Mouse (Mus musculus): ENCODE results near the gene Ecel1. TPM values are rescaled to one million over a fixed set of nuclear protein-coding genes. Genes with fewer than 3 reads are reported as not detected.

Ecel1 gene
- total and polyA plus RNA-seq, 3 experiments, result 0.31 TPM; not detected in 2

GRCm38 (mm10) chr1:87131803-87132202, 24.5 kb downstream of the Ecel1 start:
- H3K36me3 ChIP-seq (ENCODE audit: control insufficient read depth, insufficient read depth, low read length), result no peaks in the 10 kb centered on the region
- no peaks in the 10 kb centered on the region for H3K4me1 ChIP-seq (ENCODE audit: control insufficient read depth, insufficient read depth, low read length)
- WGBS, result 74% methylated on average over 4 of the region's 4 CpGs
- DNase-seq, result no peak
- intact Hi-C loops (cut with DNase I), result no loop called here
- no peak overlapping the region for H3K27ac ChIP-seq
- H3K27me3 ChIP-seq (ENCODE audit: control insufficient read depth, insufficient read depth, low read length), result peaks cover 14% of the 10 kb centered on the region
- no peaks in the 10 kb centered on the region for H3K79me2 ChIP-seq (replicated peaks; ENCODE audit: control insufficient read depth, insufficient read depth, low read length)
- TF ChIP-seq EP300 (IDR thresholded peaks at IDR 0.05; ENCODE audit: insufficient read depth, low read depth, low read length) (no peak), POLR2A (IDR thresholded peaks at IDR 0.05; ENCODE audit: insufficient read depth, low read depth, low read length) (no peak)
- no peak overlapping the region for H3K9ac ChIP-seq (ENCODE audit: low read depth, low read length)
- no peak overlapping the region for H3K4me3 ChIP-seq

- Histone ChIP-seq H3K27ac (no peak overlapping the region), H3K27me3 (ENCODE audit: control insufficient read depth, insufficient read depth, low read length) (peaks cover 15% of the 10 kb centered on the region), H3K36me3 (ENCODE audit: control insufficient read depth, insufficient read depth, low read length) (no peaks in the 10 kb centered on the region), H3K4me3 (no peak overlapping the region), H3K4me1 (ENCODE audit: control insufficient read depth, insufficient read depth, low read length) (no peaks in the 10 kb centered on the region), H3K79me2 (replicated peaks; ENCODE audit: control insufficient read depth, insufficient read depth, low read length) (no peaks in the 10 kb centered on the region), H3K9ac (ENCODE audit: low read depth, low read length) (no peak overlapping the region)
- no peak for DNase-seq
- intact Hi-C loops (cut with DNase I), result no loop called here
- TF ChIP-seq EP300 (IDR thresholded peaks at IDR 0.05; ENCODE audit: insufficient read depth, low read depth, low read length), result no peak
- no peak for TF ChIP-seq POLR2A (IDR thresholded peaks at IDR 0.05; ENCODE audit: insufficient read depth, low read depth, low read length)
- TF ChIP-seq CTCF (IDR thresholded peaks at IDR 0.05), result no peak
- 10% methylated on average over 42 of the region's 43 CpGs for WGBS
These were observed 28.9 kb downstream of the Ecel1 start for GRCm38 (mm10) chr1:87127206-87128030.

GRCm38 (mm10) chr1:87124673-87125072, 31.6 kb downstream of the Ecel1 start, which contains the start of gene Akp3:
Gene Akp3, plus strand, starts transcription at chr1:87124973.
- TF ChIP-seq CTCF (IDR thresholded peaks at IDR 0.05) (no peak), EP300 (IDR thresholded peaks at IDR 0.05; ENCODE audit: insufficient read depth, low read depth, low read length) (no peak), POLR2A (IDR thresholded peaks at IDR 0.05; ENCODE audit: insufficient read depth, low read depth, low read length) (no peak)
- Histone ChIP-seq H3K9ac (ENCODE audit: low read depth, low read length) (no peak within 1 kb of the TSS), H3K27ac (no peak within 1 kb of the TSS), H3K79me2 (replicated peaks; ENCODE audit: control insufficient read depth, insufficient read depth, low read length) (no peaks in the 10 kb centered on the region), H3K27me3 (ENCODE audit: control insufficient read depth, insufficient read depth, low read length) (peaks cover 15% of the 10 kb centered on the region), H3K36me3 (ENCODE audit: control insufficient read depth, insufficient read depth, low read length) (no peaks in the 10 kb centered on the region), H3K4me1 (ENCODE audit: control insufficient read depth, insufficient read depth, low read length) (no peaks in the 10 kb centered on the region), H3K4me3 (no peak within 1 kb of the TSS)
- intact Hi-C loops (cut with DNase I), result no loop called here
- DNase-seq, result no peak
- WGBS, result 85% methylated on average over 6 of the region's 6 CpGs

- Histone ChIP-seq H3K27me3 (ENCODE audit: control insufficient read depth, insufficient read depth, low read length) (no peaks in the 10 kb centered on the region), H3K9ac (ENCODE audit: low read depth, low read length) (no peak overlapping the region), H3K4me1 (ENCODE audit: control insufficient read depth, insufficient read depth, low read length) (no peaks in the 10 kb centered on the region), H3K79me2 (replicated peaks; ENCODE audit: control insufficient read depth, insufficient read depth, low read length) (no peaks in the 10 kb centered on the region), H3K27ac (no peak overlapping the region), H3K4me3 (no peak overlapping the region), H3K36me3 (ENCODE audit: control insufficient read depth, insufficient read depth, low read length) (no peaks in the 10 kb centered on the region)
- DNase-seq, result no peak
- intact Hi-C loops (cut with DNase I), result no loop called here
- WGBS, result 58% methylated on average over 1 of the region's 1 CpGs
- no peak for TF ChIP-seq POLR2A (IDR thresholded peaks at IDR 0.05; ENCODE audit: insufficient read depth, low read depth, low read length)
- no peak for TF ChIP-seq EP300 (IDR thresholded peaks at IDR 0.05; ENCODE audit: insufficient read depth, low read depth, low read length)
- TF ChIP-seq CTCF (IDR thresholded peaks at IDR 0.05), result no peak
These were observed 41.5 kb downstream of the Ecel1 start for GRCm38 (mm10) chr1:87114784-87115183.

GRCm38 (mm10) chr1:87111719-87112354, 44.5 kb downstream of the Ecel1 start:
- DNase-seq, result no peak
- TF ChIP-seq POLR2A (IDR thresholded peaks at IDR 0.05; ENCODE audit: insufficient read depth, low read depth, low read length), result no peak
- peak; percentile 49 for TF ChIP-seq CTCF (IDR thresholded peaks at IDR 0.05)
- intact Hi-C loops (cut with DNase I), result no loop called here
- H3K79me2 ChIP-seq (replicated peaks; ENCODE audit: control insufficient read depth, insufficient read depth, low read length), result no peaks in the 10 kb centered on the region
- no peaks in the 10 kb centered on the region for H3K4me1 ChIP-seq (ENCODE audit: control insufficient read depth, insufficient read depth, low read length)
- no peaks in the 10 kb centered on the region for H3K36me3 ChIP-seq (ENCODE audit: control insufficient read depth, insufficient read depth, low read length)
- no peak overlapping the region for H3K4me3 ChIP-seq
- H3K9ac ChIP-seq (ENCODE audit: low read depth, low read length), result no peak overlapping the region
- H3K27me3 ChIP-seq (ENCODE audit: control insufficient read depth, insufficient read depth, low read length), result no peaks in the 10 kb centered on the region
- H3K27ac ChIP-seq, result no peak overlapping the region
- WGBS, result 45% methylated on average over 9 of the region's 9 CpGs

- no peaks in the 10 kb centered on the region for H3K36me3 ChIP-seq (ENCODE audit: control insufficient read depth, insufficient read depth, low read length)
- H3K27me3 ChIP-seq (ENCODE audit: control insufficient read depth, insufficient read depth, low read length), result no peaks in the 10 kb centered on the region
- H3K9ac ChIP-seq (ENCODE audit: low read depth, low read length), result no peak overlapping the region
- no peaks in the 10 kb centered on the region for H3K79me2 ChIP-seq (replicated peaks; ENCODE audit: control insufficient read depth, insufficient read depth, low read length)
- 82% methylated on average over 4 of the region's 4 CpGs for WGBS
- DNase-seq, result no peak
- H3K4me3 ChIP-seq, result no peak overlapping the region
- TF ChIP-seq CTCF (IDR thresholded peaks at IDR 0.05) (no peak), EP300 (IDR thresholded peaks at IDR 0.05; ENCODE audit: insufficient read depth, low read depth, low read length) (no peak), POLR2A (IDR thresholded peaks at IDR 0.05; ENCODE audit: insufficient read depth, low read depth, low read length) (no peak)
- no peaks in the 10 kb centered on the region for H3K4me1 ChIP-seq (ENCODE audit: control insufficient read depth, insufficient read depth, low read length)
- intact Hi-C loops (cut with DNase I), result no loop called here
- H3K27ac ChIP-seq, result no peak overlapping the region
These were observed 47.8 kb downstream of the Ecel1 start for GRCm38 (mm10) chr1:87108564-87108963.
